Mouse (Mus musculus): ENCODE results near the gene Mxd1.

- TF ChIP-seq CTCF (conservative IDR thresholded peaks at IDR 0.05; ENCODE audit: insufficient read depth, insufficient read length, low read depth, low read length) (no peak), POLR2A (IDR thresholded peaks at IDR 0.05; ENCODE audit: low read depth, low read length) (no peak)
Observed at GRCm38 (mm10) chr6:86686971-86687370, 18.0 kb upstream of the Mxd1 start.
